Mouse (Mus musculus) bone marrow, adult 2 months (tissue): ENCODE data around the gene Pcid2. TPM values are rescaled to one million over a fixed set of nuclear protein-coding genes. Genes with fewer than 3 reads are reported as not detected.

Source experiments
- H3K27ac ChIP-seq: fragments of 200-500 bp; 2 replicates; pipeline ENCODE4 v1.5.1; 2012; ENCODE audit warnings: low read depth, mild to moderate bottlenecking, control low read depth, inconsistent platforms, low read length; ENCODE audit not compliant: control insufficient read depth, poor library complexity, insufficient read depth
- H3K4me1 ChIP-seq: fragments of 200-500 bp; 2 replicates; pipeline ENCODE4 v1.6.1; 2011; ENCODE audit warnings: low read length; ENCODE audit not compliant: control insufficient read depth, insufficient read depth
- H3K4me3 ChIP-seq: fragments of 200-500 bp; replicated peaks from 2 replicates; pipeline ENCODE3; 2011; ENCODE audit warnings: mild to moderate bottlenecking, low read depth, low read length, control low read depth; ENCODE audit not compliant: control insufficient read depth
- CTCF ChIP-seq: fragments of 200-500 bp; IDR thresholded peaks from 2 replicates; pipeline ENCODE4 v1.5.1; 2011; ENCODE audit warnings: low read length, control low read depth; ENCODE audit not compliant: control insufficient read depth, insufficient read depth
- POLR2A ChIP-seq: fragments of 200-500 bp; IDR thresholded peaks from 2 replicates; pipeline ENCODE4 v1.6.1; 2011; ENCODE audit warnings: low read depth, mild to moderate bottlenecking, control low read depth, low read length, borderline replicate concordance; ENCODE audit not compliant: control insufficient read depth
- WGBS: fragments of 180-500 bp; shearing (Covaris S2); methylation state at CpG from one replicate; pipeline ENCODE4 v1.1.7; 2018; 5-methylcytosine and 5-hydroxymethylcytosine counted together
- polyA plus RNA-seq: library from polyadenylated mRNA; stranded (reverse); fragments of >200 nt; gene quantifications from 2 replicates; pipeline ENCODE4 v1.2.4, GENCODE M21; 2011; ENCODE audit warnings: low replicate concordance; ENCODE audit not compliant: missing spikeins, insufficient read depth, insufficient read length

The Pcid2 gene
- 16.6 and 19.1 TPM in 2 replicates for polyA plus RNA-seq

GRCm38 (mm10) chr8:13105087-13105881 is at the start of gene Pcid2, which contains the start of gene Cul4a:
TSS of gene Pcid2 (minus strand) at chr8:13105459.
TSS of gene Cul4a (plus strand) at chr8:13105621.
- Histone ChIP-seq H3K4me3 (peak within 1 kb of the TSS; percentile 97), H3K27ac (peak within 1 kb of the TSS; percentile 95), H3K4me1 (no peaks in the 10 kb centered on the region; the same call in 1 of the 2 replicates)
- peak; percentile 84 for TF ChIP-seq POLR2A
- peak; percentile 78 for TF ChIP-seq CTCF
- WGBS = under 1% methylated on average over 85 of the region's 87 CpGs

DNA sequence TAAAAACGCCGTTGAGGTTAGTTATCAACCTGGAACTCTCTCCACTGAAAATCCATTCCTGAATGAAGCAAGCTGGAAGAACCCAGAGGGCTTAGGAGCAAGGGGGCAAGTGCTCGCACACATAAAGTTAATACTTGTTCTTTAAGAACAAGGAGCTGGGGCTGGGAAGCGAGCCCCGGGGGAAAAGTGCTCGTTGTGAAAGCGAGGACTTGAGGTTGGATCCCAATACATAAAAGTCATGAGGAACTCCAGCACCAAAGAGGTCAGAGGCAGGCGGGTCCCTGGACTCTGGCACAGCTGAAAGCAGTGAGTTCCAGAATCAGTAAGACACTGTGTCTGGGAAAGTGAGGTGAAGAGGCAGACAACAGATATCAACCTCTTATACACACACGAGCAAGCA is 48.8 kb upstream of the Pcid2 start:
- WGBS = 73% methylated on average over 9 of the region's 9 CpGs
- H3K4me1 ChIP-seq = peaks cover 3% of the 10 kb centered on the region; the same call in 1 of the 2 replicates
- H3K27ac ChIP-seq = no peak overlapping the region
- no peak for TF ChIP-seq CTCF
- TF ChIP-seq POLR2A = no peak
- H3K4me3 ChIP-seq = no peak overlapping the region

DNA sequence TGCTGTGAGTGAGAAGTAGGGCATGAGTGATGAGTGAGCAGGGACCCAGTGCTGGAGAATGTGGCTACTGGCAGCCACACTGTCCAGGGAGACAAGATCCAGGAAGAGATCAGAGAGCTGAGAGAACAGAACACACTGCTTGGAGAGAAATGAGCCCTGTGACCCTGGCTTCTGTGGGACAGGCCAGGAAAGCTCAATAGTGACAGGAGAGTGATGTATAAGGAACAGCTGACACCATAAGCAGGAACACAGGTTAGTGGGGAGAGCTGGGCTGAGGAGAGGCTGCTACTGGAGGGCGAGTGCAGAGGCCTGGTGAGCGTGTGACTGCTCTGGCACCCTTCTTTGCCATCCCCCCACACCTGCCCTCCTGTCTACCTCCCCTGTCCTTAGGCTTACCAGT is 45.7 kb upstream of the Pcid2 start:
- no peak overlapping the region for H3K27ac ChIP-seq
- TF ChIP-seq CTCF (no peak), POLR2A (no peak)
- WGBS = 100% methylated on average over 2 of the region's 2 CpGs
- H3K4me3 ChIP-seq = no peak overlapping the region
- H3K4me1 ChIP-seq = no peaks in the 10 kb centered on the region

DNA sequence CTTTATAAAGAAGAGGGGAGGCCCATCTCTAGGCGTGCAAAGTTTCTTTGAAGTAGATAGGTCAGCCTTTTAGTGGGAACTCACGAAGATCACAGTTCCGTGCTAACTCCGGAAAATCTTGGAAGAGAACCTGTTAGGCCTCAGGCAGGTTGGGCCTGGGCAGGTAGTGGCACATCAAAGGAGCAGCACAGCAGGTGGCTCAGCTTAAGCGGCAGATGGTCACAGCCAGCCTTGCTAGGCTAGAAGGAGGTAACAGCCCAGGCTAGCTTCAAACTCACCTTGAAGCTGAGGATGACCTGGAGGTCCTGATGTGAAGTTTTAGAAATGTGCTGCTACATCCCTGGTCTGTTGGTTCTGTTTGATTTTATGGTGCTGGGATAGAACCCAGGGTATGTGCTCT is 44.6 kb upstream of the Pcid2 start:
- TF ChIP-seq POLR2A (no peak), CTCF (no peak)
- Histone ChIP-seq H3K4me1 (no peaks in the 10 kb centered on the region), H3K4me3 (no peak overlapping the region), H3K27ac (no peak overlapping the region)
- WGBS = 93% methylated on average over 5 of the region's 5 CpGs

- WGBS = 94% methylated on average over 2 of the region's 2 CpGs
- TF ChIP-seq POLR2A (no peak), CTCF (no peak)
- no peak overlapping the region for H3K27ac ChIP-seq
- no peaks in the 10 kb centered on the region for H3K4me1 ChIP-seq
- no peak overlapping the region for H3K4me3 ChIP-seq
Measured at GRCm38 (mm10) chr8:13149287-13149686, 44.0 kb upstream of the Pcid2 start.

GRCm38 (mm10) chr8:13148476-13148875 is 43.2 kb upstream of the Pcid2 start:
- H3K27ac ChIP-seq = no peak overlapping the region
- 76% methylated on average over 2 of the region's 2 CpGs for WGBS
- TF ChIP-seq CTCF (no peak), POLR2A (no peak)

GRCm38 (mm10) chr8:13141681-13142080 is 36.4 kb upstream of the Pcid2 start:
- 93% methylated on average over 5 of the region's 5 CpGs for WGBS
- no peaks in the 10 kb centered on the region for H3K4me1 ChIP-seq
- no peak overlapping the region for H3K4me3 ChIP-seq
- no peak overlapping the region for H3K27ac ChIP-seq
- TF ChIP-seq POLR2A (no peak), CTCF (no peak)

More at GRCm38 (mm10) chr8:13148476-13148875, 43.2 kb upstream of the Pcid2 start:
- no peaks in the 10 kb centered on the region for H3K4me1 ChIP-seq
- H3K4me3 ChIP-seq = no peak overlapping the region

- no peak overlapping the region for H3K4me3 ChIP-seq
- no peak for TF ChIP-seq CTCF
- no peak for TF ChIP-seq POLR2A
- WGBS = 97% methylated on average over 6 of the region's 6 CpGs
- H3K27ac ChIP-seq = no peak overlapping the region
- H3K4me1 ChIP-seq = no peaks in the 10 kb centered on the region
Measured at GRCm38 (mm10) chr8:13139641-13140182, 34.5 kb upstream of the Pcid2 start.
